Mouse (Mus musculus) intestine, postnatal 0 days (tissue): ENCODE data around the gene Wwox. TPM values are rescaled to one million over a fixed set of nuclear protein-coding genes. Genes with fewer than 3 reads are reported as not detected.

Experiments used
- ATAC-seq: fragments of 200-750 bp; cut with Nextera tagmentation; 2 replicates; pipeline ENCODE4 v1.8.0; 2017; ENCODE audit warnings: mild to moderate bottlenecking, moderate TSS enrichment, moderate library complexity
- H3K27ac ChIP-seq: fragments of 300-500 bp; sonication (generic); 2 replicates; pipeline ENCODE4 v1.5.1; 2014; ENCODE audit warnings: mild to moderate bottlenecking, low read depth, low read length, moderate library complexity
- H3K27me3 ChIP-seq: fragments of 300-500 bp; sonication (generic); replicated peaks from 2 replicates; pipeline ENCODE4 v1.6.1; 2014; ENCODE audit warnings: low read length, mixed read lengths; ENCODE audit not compliant: control insufficient read depth, insufficient read depth
- H3K36me3 ChIP-seq: fragments of 300-500 bp; sonication (generic); 2 replicates; pipeline ENCODE4 v1.6.1; 2014; ENCODE audit warnings: mild to moderate bottlenecking, moderate library complexity; ENCODE audit not compliant: control insufficient read depth, insufficient read depth
- H3K4me1 ChIP-seq: fragments of 300-500 bp; sonication (generic); replicated peaks from 2 replicates; pipeline ENCODE4 v1.6.1; 2014; ENCODE audit warnings: antibody characterized with exemption, low read length, mixed read lengths; ENCODE audit not compliant: control insufficient read depth, insufficient read depth
- H3K4me2 ChIP-seq: fragments of 300-500 bp; sonication (generic); replicated peaks from 2 replicates; pipeline ENCODE4 v1.6.1; 2014; ENCODE audit warnings: low read depth, mild to moderate bottlenecking, moderate library complexity
- H3K4me3 ChIP-seq: fragments of 300-500 bp; sonication (generic); 2 replicates; pipeline ENCODE4 v1.5.1; 2014; ENCODE audit warnings: low read depth, low read length
- H3K9ac ChIP-seq: fragments of 300-500 bp; sonication (generic); 2 replicates; pipeline ENCODE4 v1.6.1; 2014; ENCODE audit warnings: mild to moderate bottlenecking, low read depth, low read length
- H3K9me3 ChIP-seq: fragments of 300-500 bp; sonication (generic); 2 replicates; pipeline ENCODE4 v1.6.1; 2016; ENCODE audit warnings: mixed run types; ENCODE audit not compliant: control insufficient read depth
- CTCF ChIP-seq: sonication (generic); IDR thresholded peaks from 2 replicates; pipeline ENCODE4 v1.5.1; 2016; ENCODE audit warnings: low read depth, mild to moderate bottlenecking, control low read depth, antibody characterized with exemption, moderate library complexity
- WGBS: fragments of 180-500 bp; shearing (Covaris S2); extraction: QIAGEN DNeasy Blood & Tissue Kit; methylation state at CpG from one replicate; pipeline ENCODE4 v1.1.7; 2014; 5-methylcytosine and 5-hydroxymethylcytosine counted together
- polyA plus RNA-seq: library from polyadenylated mRNA; unstranded; fragments of >200 nt; fragmentation: Nextera tagmentation; extraction: Ambion mirVana; gene quantifications from 2 replicates; pipeline ENCODE4 v1.2.1, GENCODE M21; 2015

Wwox gene
- polyA plus RNA-seq, 1 experiment from 2014 or later: 7.1 TPM

- no peak overlapping the region for H3K4me3 ChIP-seq
- no peaks in the 10 kb centered on the region for H3K9me3 ChIP-seq
- H3K27me3 ChIP-seq: no peaks in the 10 kb centered on the region
- no peak overlapping the region for H3K27ac ChIP-seq
- H3K4me2 ChIP-seq: no peak overlapping the region
- H3K4me1 ChIP-seq: no peaks in the 10 kb centered on the region
- ATAC-seq: no peak
- no peaks in the 10 kb centered on the region for H3K36me3 ChIP-seq
- no peak overlapping the region for H3K9ac ChIP-seq
- 58% methylated on average over 8 of the region's 8 CpGs for WGBS
- no peak for TF ChIP-seq CTCF
These were observed 38.3 kb downstream of the Wwox start for GRCm38 (mm10) chr8:114477790-114478189.

- no peaks in the 10 kb centered on the region for H3K4me1 ChIP-seq
- H3K4me2 ChIP-seq: no peak overlapping the region
- H3K36me3 ChIP-seq: no peaks in the 10 kb centered on the region
- no peak for TF ChIP-seq CTCF
- peak; percentile 51 for ATAC-seq
- no peaks in the 10 kb centered on the region for H3K27me3 ChIP-seq
- no peak overlapping the region for H3K4me3 ChIP-seq
- no peaks in the 10 kb centered on the region for H3K9me3 ChIP-seq
- 53% methylated on average over 8 of the region's 8 CpGs for WGBS
- H3K27ac ChIP-seq: no peak overlapping the region
- H3K9ac ChIP-seq: no peak overlapping the region
These were observed 40.3 kb downstream of the Wwox start for GRCm38 (mm10) chr8:114479749-114480148.

- no peak for TF ChIP-seq CTCF
- H3K9ac ChIP-seq: no peak overlapping the region
- no peaks in the 10 kb centered on the region for H3K4me1 ChIP-seq
- WGBS: 90% methylated on average over 5 of the region's 5 CpGs
- no peaks in the 10 kb centered on the region for H3K9me3 ChIP-seq
- H3K36me3 ChIP-seq: no peaks in the 10 kb centered on the region
- no peak overlapping the region for H3K4me2 ChIP-seq
- H3K27me3 ChIP-seq: no peaks in the 10 kb centered on the region
- ATAC-seq: no peak
- H3K27ac ChIP-seq: no peak overlapping the region
- H3K4me3 ChIP-seq: no peak overlapping the region
These were observed 52.3 kb downstream of the Wwox start for GRCm38 (mm10) chr8:114491662-114492160.

GRCm38 (mm10) chr8:114499448-114500144 lies 60.1 kb downstream of the Wwox start:
- Histone ChIP-seq H3K27ac (no peak overlapping the region), H3K4me3 (no peak overlapping the region), H3K36me3 (no peaks in the 10 kb centered on the region), H3K4me1 (no peaks in the 10 kb centered on the region), H3K27me3 (no peaks in the 10 kb centered on the region), H3K4me2 (no peak overlapping the region), H3K9ac (no peak overlapping the region), H3K9me3 (no peaks in the 10 kb centered on the region)
- WGBS: 43% methylated on average over 16 of the region's 16 CpGs
- TF ChIP-seq CTCF: no peak
- no peak for ATAC-seq

GRCm38 (mm10) chr8:114501906-114502305 lies 62.5 kb downstream of the Wwox start:
- Histone ChIP-seq H3K9me3 (no peaks in the 10 kb centered on the region), H3K36me3 (no peaks in the 10 kb centered on the region), H3K4me2 (no peak overlapping the region), H3K27ac (no peak overlapping the region), H3K4me1 (peaks cover 3% of the 10 kb centered on the region; the same call in 1 of the 2 replicates), H3K4me3 (no peak overlapping the region), H3K27me3 (no peaks in the 10 kb centered on the region), H3K9ac (no peak overlapping the region)
- ATAC-seq: no peak
- no peak for TF ChIP-seq CTCF
- WGBS: 81% methylated on average over 6 of the region's 6 CpGs

GRCm38 (mm10) chr8:114503196-114503595 lies 63.7 kb downstream of the Wwox start:
- H3K4me2 ChIP-seq: no peak overlapping the region
- no peaks in the 10 kb centered on the region for H3K27me3 ChIP-seq
- H3K9me3 ChIP-seq: no peaks in the 10 kb centered on the region
- peaks cover 3% of the 10 kb centered on the region; the same call in 1 of the 2 replicates for H3K4me1 ChIP-seq
- H3K36me3 ChIP-seq: no peaks in the 10 kb centered on the region
- H3K9ac ChIP-seq: no peak overlapping the region
- WGBS: 92% methylated on average over 3 of the region's 3 CpGs
- no peak overlapping the region for H3K27ac ChIP-seq
- TF ChIP-seq CTCF: no peak
- no peak overlapping the region for H3K4me3 ChIP-seq
- ATAC-seq: no peak
